ENCODE assay signal across 1 mouse cellular context in the genomic region with DNA sequence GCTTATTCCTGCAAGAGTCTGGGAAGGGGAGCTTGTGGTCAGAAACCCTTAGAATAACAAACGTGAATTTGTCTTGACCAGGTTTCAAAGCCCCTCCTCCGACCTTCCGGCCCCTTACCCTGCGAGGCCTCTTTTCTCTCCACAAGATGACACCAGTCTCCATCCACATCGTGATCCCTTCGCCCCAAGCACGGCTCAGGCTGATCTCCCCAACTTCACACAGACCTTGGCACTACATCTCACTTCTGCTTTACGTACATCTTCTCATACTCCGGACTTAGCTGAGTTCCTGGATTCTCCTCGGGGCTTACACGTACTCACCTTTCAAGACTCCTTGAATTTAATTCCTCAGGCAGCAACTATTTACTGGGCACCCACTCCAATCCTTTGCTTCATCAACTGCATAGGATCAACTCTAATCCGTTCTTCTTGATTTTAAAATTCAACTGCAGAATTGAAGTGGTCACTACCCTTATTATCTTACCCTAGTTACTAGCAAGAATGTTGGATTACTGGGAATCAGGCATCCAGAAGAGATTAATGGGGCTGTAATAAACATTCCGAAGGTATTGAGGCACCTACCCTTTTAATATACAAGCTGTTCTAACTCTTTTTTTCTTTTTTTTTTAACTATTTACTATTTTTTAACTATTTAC.
TF ChIP-seq lines count a peak whose summit lies in the region.

No protein-coding gene starts in this region.

TF ChIP-seq in MEL, 35 proteins besides CTCF, POLR2A, EP300 and RAD21 (continued from another document):
- TF ChIP-seq RCOR1 (IDR thresholded peaks at IDR 0.05; ENCODE audit: low read depth, low read length) (no peak; the same call in 1 of the 2 replicates), USF2 (IDR thresholded peaks at IDR 0.05; ENCODE audit: borderline replicate concordance in 1 of 2, insufficient read depth in 1 of 2, low read depth in 1 of 2, low read length in 2 of 2) (no peak), MXI1 (IDR thresholded peaks at IDR 0.05; ENCODE audit: low read depth, low read length) (peak; percentile 54; the same call in 1 of the 2 replicates), USF1 (IDR thresholded peaks at IDR 0.05; ENCODE audit: low read depth, low read length) (no peak), SIN3A (IDR thresholded peaks at IDR 0.05; ENCODE audit: low read length) (no peak; the same call in 1 of the 2 replicates), ZKSCAN1 (IDR thresholded peaks at IDR 0.05; ENCODE audit: low read depth, low read length) (no peak), MAX (IDR thresholded peaks at IDR 0.05; ENCODE audit: low read length) (peak; percentile 70), POLR2AphosphoS5 (IDR thresholded peaks at IDR 0.05; ENCODE audit: borderline replicate concordance, low read depth, low read length) (no peak), CHD1 (IDR thresholded peaks at IDR 0.05; ENCODE audit: low read depth, low read length) (no peak; the same call in none of the 2 replicates), POLR2AphosphoS2 (IDR thresholded peaks at IDR 0.05; ENCODE audit: low read length) (no peak), MYC (IDR thresholded peaks at IDR 0.05; ENCODE audit: low read depth, low read length) (no peak)
